Comparison of ENCODE assay signal across 24 mouse cellular contexts in genomic region chr4:107198072-107198471, GRCm38 (mm10). TPM values are rescaled to one million over a fixed set of nuclear protein-coding genes. Genes with fewer than 3 reads are reported as not detected.
"Had no signal": no experiment of that assay in that cellular context is flagged by ENCODE, and none has a peak within 500 bp of the region (broad histone marks: within the 10 kb centered on the region; RNA-seq: fewer than 3 reads in every experiment).

No protein-coding gene starts in this region.

- DNase-seq: kidney, postnatal 10 days; kidney, postnatal 36 days; left cerebral cortex, postnatal 4 days; liver, postnatal 0 days; lung, embryonic 14.5 days; lung, postnatal 36 days; retina, postnatal 1 day; right cerebral cortex, postnatal 4 days; thymus, adult 2 months; thymus, postnatal 14 days; thymus, postnatal 4 days had no signal

- ATAC-seq: liver, postnatal 0 days; lung, postnatal 0 days; midbrain, embryonic 13.5 days; midbrain, embryonic 16.5 days had no signal

RNA-seq across cellular contexts. Expression of gene Ldlrad1, which starts 10.9 kb away (rescaled TPM):
- total RNA-seq: left cerebral cortex, postnatal 4 days; monocyte, adult 5-6 weeks had no signal
- polyA plus RNA-seq: kidney, embryonic 15.5 days; limb, embryonic 12.5 days; limb, embryonic 15.5 days; liver, embryonic 11.5 days; liver, embryonic 14.5 days; liver, postnatal 0 days; lung, embryonic 14.5 days; midbrain, embryonic 10.5 days; midbrain, embryonic 13.5 days; midbrain, embryonic 16.5 days; myocyte; neural tube, embryonic 13.5 days; stomach, embryonic 14.5 days had no signal
